Mouse (Mus musculus) left cerebral cortex, postnatal 4 days (tissue): ENCODE measurements around the gene Mcrip1. TPM values are rescaled to one million over a fixed set of nuclear protein-coding genes. Genes with fewer than 3 reads are reported as not detected.
"Not testable (repeated sequence)": the region's sequence is repeated elsewhere in the genome, so short reads cannot be mapped to it uniquely, and the experiment has no call there.

ENCODE experiments used
- DNase-seq: peaks from one replicate; pipeline ENCODE4 v3.0.0-alpha.2; 2022
- intact Hi-C: fragments of 180-260 bp; cut with DNase I; formaldehyde crosslinking; loops from one replicate; pipeline ENCODE4 v1.15.1; 2025
- total RNA-seq, 2 experiments: library from RNA; stranded (reverse); gene quantifications; 2 replicates each; pipeline ENCODE4 v1.2.3; 2021

Mcrip1 gene
- total RNA-seq, 2 experiments from 2014 or later: 105 to 113 TPM

DNA sequence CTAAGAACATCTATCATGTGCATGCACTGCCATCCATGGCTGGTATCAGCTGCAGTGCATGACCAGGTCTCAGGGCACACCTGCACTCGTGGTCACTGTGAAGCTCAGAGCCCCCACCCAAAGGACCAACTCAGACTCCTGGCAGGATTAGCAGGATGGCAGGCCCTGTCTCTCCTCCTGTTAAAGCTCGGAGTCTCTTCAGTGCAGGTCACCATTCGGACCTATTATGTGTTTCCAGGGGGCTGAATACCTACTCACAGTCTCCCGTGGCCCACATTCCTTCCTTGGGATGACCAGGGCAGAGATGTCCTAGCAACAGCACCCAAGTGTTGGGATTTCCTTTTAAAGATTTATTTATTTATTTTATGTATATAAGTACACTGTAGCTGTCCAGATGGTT lies 32.4 kb downstream of the Mcrip1 start:
- DNase-seq: no peak
- intact Hi-C loops: loop anchor here (5.0 kb wide), 1 partner anchor 50 kb away; no protein-coding TSS in a partner anchor

- intact Hi-C loops: loop anchor here (5.0 kb wide), 1 partner anchor 52 kb away; no protein-coding TSS in a partner anchor
- DNase-seq: peak; percentile 87
Measured at GRCm38 (mm10) chr11:120515611-120516010, 33.9 kb downstream of the Mcrip1 start.

GRCm38 (mm10) chr11:120514262-120514661 lies 35.3 kb downstream of the Mcrip1 start:
- intact Hi-C loops, DNase-seq: not testable (repeated sequence)

- peak; percentile 79 for DNase-seq
- intact Hi-C loops: no loop called here
Measured at GRCm38 (mm10) chr11:120512790-120513453, 36.6 kb downstream of the Mcrip1 start.

DNA sequence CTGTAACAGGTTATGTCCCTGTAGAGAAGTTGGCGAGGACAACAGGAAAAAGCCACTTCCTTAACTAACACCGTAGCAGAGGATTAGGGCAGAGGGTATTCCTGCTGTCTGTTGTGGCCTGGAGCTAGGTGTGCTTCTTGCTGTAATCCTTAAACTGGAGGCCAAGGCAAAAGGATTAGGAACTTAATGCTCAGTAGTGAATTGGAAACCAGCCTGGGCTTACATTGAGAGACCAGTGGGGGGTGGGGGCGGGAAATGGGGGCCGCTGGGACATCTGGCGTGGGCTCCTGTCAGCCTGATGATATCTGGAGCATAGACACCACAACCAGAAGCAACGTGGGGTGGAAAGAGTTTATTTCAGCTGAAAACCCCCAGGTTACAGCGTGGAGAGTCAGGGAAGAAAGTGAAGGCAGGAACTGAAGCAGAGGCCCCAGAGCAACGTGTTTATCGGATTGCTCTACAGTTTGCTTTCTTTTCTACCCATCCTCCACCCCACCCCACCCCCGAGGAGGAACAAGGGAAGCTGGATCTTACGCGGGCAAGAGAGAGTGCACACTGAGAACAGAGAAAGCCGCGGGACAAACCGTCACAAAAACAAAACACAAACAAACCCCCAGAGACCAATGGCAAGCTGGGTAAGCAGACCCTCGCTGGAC lies 39.0 kb downstream of the Mcrip1 start:
- DNase-seq: no peak
- intact Hi-C loops: no loop called here

- intact Hi-C loops: no loop called here
- no peak for DNase-seq
Measured at GRCm38 (mm10) chr11:120509940-120510339, 39.6 kb downstream of the Mcrip1 start.

DNA sequence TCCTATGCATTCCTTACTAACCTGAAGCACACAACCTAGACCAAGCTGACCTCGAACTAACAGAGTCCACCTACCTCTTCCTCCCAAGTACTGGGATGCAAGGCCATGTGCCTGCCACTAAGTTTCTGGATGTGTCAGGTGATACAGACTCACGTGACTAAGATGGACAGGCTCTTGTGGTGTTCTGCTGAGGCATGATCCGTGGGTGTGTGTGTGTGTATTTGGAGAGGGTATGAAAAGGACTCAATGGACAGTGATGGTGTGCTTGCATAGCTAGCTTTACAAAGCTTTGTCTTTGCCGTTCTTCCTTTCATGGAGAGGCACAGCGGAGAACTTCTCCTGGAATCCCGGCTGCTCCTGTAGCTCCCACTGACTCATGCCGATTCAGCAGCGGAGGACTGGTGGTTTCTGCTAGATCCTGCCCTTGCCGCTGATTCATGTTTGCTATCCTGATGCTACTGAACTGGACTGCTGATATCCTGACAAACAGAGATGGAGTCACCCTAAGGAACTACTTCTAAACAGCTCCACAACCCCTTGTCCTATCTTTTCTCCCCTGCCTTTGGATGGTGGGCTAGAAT lies 41.1 kb downstream of the Mcrip1 start:
- intact Hi-C loops: no loop called here
- no peak for DNase-seq

DNA sequence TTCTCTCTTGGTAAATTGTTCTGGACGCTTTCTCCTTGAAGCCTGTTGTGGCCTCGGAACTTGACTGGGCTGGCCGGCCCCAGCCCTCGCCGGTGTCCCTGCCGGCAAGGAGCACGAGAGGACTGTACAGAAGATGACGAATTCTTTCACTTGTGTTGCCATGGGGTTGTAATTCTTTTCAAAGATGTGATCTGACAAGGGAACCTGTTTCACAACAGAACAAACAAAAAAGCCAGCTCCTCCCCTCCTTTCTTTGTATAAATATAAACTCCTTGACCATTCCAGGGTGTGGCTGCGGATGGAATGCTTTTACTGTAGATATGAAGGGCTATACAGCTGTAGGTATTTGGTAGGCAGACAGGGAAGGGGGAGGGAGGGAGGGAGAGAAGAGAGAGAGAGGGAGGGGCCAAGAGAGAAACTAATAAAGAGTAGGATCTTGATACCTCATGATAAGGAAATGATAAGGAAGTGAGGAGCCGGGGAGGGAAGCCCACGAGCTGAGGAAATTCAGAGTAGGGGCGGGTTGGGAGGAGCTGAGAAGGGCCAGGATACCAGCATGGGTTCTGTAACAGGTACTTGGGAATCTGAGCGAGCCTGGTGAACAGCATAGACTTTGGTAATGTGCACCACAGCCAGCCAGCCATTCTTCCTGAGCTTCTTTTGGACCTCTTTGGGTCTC lies 41.8 kb downstream of the Mcrip1 start:
- no peak for DNase-seq
- intact Hi-C loops: no loop called here

GRCm38 (mm10) chr11:120506899-120507298 lies 42.6 kb downstream of the Mcrip1 start:
- no peak for DNase-seq
- intact Hi-C loops: no loop called here

DNA sequence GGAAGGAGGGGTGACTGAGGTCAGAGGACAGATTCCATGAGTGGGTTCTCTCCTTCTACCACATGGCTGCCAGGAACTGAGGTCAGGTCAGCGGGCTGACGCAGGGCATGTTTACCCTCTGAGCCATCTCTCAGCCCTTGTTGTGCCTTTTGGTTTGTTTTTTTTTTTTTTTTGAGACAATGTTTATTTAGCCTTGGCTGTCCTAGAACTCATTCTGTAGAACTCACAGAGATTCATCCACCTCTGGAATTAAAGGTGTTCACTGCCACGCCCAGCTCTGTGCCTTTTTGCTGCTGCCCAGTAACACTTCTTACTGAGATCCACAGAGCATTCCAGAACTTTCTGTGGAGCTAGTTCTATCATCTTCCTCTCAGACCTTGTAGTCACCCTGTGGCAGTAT lies 43.9 kb downstream of the Mcrip1 start:
- no peak for DNase-seq
- intact Hi-C loops: no loop called here

GRCm38 (mm10) chr11:120501701-120502100 lies 47.8 kb downstream of the Mcrip1 start:
- DNase-seq: no peak
- intact Hi-C loops: no loop called here

GRCm38 (mm10) chr11:120501018-120501417 lies 48.5 kb downstream of the Mcrip1 start:
- intact Hi-C loops: no loop called here
- DNase-seq: no peak

DNA sequence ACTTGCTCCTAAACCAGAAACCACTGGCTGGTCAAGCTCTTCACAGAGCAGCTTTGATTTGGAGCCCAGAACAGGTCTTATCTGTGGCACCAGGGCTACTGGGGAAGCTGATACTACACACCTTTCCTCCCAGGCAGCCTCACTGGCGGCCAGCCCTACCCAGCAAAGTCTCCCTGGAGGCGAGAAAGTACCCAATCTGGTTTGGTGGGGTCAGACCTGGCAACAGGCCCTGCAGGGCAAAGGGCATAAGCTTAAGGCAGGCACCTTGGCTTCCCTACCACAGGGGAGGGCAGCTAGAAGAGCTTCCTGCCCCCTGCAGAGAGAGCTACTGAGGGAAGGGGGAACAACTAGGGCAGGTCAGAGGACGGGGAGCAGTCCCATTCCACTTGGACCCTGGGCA lies 49.2 kb downstream of the Mcrip1 start:
- no peak for DNase-seq
- intact Hi-C loops: no loop called here

DNA sequence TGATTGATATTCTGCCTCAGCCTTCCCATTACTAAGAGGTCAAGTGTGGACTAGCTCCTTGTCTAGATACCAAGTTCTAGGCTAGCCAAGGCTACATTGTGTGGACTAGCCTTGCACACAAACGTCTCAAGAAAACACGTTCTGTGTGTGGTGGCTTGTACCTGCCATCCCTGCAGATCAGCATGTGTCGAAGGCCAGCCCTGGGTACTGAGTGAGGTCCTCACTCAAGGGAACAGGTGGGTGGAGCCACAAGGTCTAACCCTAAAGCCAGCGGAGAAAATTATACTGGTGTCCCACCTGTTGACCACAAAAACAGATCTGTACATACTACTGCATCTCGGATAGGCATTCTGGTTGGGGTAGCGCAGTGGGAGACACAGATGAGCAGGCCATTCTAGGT lies 49.6 kb downstream of the Mcrip1 start:
- DNase-seq: no peak
- intact Hi-C loops: no loop called here

DNA sequence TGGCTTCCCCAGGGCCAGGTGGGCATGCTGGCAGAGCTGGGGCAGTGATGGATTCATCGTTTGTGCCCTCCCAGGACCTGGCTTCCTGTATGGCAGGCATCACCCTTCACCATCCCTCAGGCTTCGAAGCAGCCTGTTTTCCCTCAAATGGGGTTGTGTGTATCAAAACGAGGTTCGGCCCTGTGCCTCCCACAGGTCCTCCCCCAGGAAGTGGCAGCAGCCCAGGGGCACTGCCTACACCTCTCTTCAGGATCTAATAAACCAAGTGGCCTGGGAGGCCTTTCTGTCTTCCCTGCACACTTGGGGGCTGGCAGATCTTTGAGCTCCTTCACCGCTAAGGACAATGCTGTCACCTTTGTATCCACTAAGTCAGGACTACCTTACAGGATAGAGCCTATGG lies 50.6 kb downstream of the Mcrip1 start:
- DNase-seq: no peak
- intact Hi-C loops: no loop called here

DNA sequence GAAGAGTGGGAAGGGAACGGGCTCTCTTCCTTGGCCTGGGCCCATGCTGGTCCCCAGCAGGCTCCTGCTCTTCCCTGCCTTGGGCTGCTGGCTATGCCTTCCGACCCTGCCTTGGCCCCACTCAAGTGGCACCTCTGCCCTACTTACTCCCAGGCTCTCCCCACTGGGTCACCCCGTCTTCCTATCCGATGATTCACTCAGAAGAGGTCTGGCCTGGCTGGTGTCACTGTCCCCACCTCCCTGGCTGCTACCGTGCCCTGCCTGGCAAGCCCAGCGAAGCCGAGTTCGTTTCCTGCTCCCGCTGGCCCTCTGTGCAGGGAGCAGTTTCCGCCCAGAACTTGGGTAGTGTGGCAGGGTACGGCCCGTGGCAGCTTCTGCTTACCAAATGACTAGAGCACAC lies 51.3 kb downstream of the Mcrip1 start:
- no peak for DNase-seq
- intact Hi-C loops: no loop called here

- intact Hi-C loops: no loop called here
- no peak for DNase-seq
Measured at GRCm38 (mm10) chr11:120497436-120497835, 52.1 kb downstream of the Mcrip1 start.

GRCm38 (mm10) chr11:120493911-120494310 lies 55.6 kb downstream of the Mcrip1 start:
- DNase-seq: no peak
- intact Hi-C loops: no loop called here

DNA sequence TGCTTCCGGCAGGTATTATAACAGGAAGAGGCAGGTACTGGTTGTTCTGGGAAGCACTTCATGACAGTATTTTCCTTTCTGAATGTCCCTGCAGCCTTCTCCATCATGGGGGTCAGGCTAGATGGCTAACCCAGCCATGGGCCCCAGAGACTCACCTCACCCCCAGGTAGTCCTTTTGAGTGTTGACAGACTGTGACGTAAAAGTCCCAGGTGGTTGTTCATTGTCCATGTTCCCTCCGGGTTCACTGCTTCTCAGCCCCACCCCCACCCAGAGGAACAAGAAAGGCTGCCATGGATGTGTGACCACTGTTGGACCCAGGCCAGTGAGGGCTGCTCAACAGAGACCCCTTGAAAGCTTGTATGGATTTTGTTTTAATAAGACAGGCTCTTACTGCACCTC lies 56.2 kb downstream of the Mcrip1 start:
- no peak for DNase-seq
- intact Hi-C loops: no loop called here
